Mouse (Mus musculus) intestine, embryonic 16.5 days (tissue): ENCODE results near the gene Gm5901. TPM values are rescaled to one million over a fixed set of nuclear protein-coding genes. Genes with fewer than 3 reads are reported as not detected.
"Not testable (repeated sequence)": the region's sequence is repeated elsewhere in the genome, so short reads cannot be mapped to it uniquely, and the experiment has no call there.

ENCODE experiments used
- ATAC-seq: fragments of 200-750 bp; cut with Nextera tagmentation; 2 replicates; pipeline ENCODE4 v1.8.0; 2017; ENCODE audit warnings: moderate TSS enrichment, moderate library complexity
- H3K27ac ChIP-seq: fragments of 300-500 bp; sonication (generic); 2 replicates; pipeline ENCODE4 v1.5.1; 2014; ENCODE audit warnings: mild to moderate bottlenecking, low read length
- H3K27me3 ChIP-seq: fragments of 300-500 bp; sonication (generic); replicated peaks from 2 replicates; pipeline ENCODE4 v1.6.1; 2014; ENCODE audit warnings: low read length, control low read depth, mixed read lengths; ENCODE audit not compliant: control insufficient read depth, insufficient read depth
- H3K36me3 ChIP-seq: fragments of 300-500 bp; sonication (generic); 2 replicates; pipeline ENCODE4 v1.6.1; 2014; ENCODE audit warnings: low read length, control low read depth; ENCODE audit not compliant: control insufficient read depth, insufficient read depth
- H3K4me1 ChIP-seq: fragments of 300-500 bp; sonication (generic); 2 replicates; pipeline ENCODE4 v1.6.1; 2014; ENCODE audit warnings: low read length, control low read depth, mixed read lengths; ENCODE audit not compliant: control insufficient read depth, insufficient read depth
- H3K4me2 ChIP-seq: fragments of 300-500 bp; sonication (generic); 2 replicates; pipeline ENCODE4 v1.6.1; 2014; ENCODE audit warnings: low read depth, low read length, control low read depth
- H3K4me3 ChIP-seq: fragments of 300-500 bp; sonication (generic); 2 replicates; pipeline ENCODE4 v1.5.1; 2014; ENCODE audit warnings: mild to moderate bottlenecking, low read length
- H3K9ac ChIP-seq: fragments of 300-500 bp; sonication (generic); 2 replicates; pipeline ENCODE4 v1.6.1; 2014; ENCODE audit warnings: low read depth, low read length
- H3K9me3 ChIP-seq: fragments of 300-500 bp; sonication (generic); 2 replicates; pipeline ENCODE4 v1.6.1; 2016; ENCODE audit warnings: low read length, control low read depth; ENCODE audit not compliant: control insufficient read depth
- WGBS: fragments of 180-500 bp; shearing (Covaris S2); extraction: QIAGEN DNeasy Blood & Tissue Kit; methylation state at CpG from one replicate; pipeline ENCODE4 v1.1.7; 2014; 5-methylcytosine and 5-hydroxymethylcytosine counted together
- polyA plus RNA-seq: library from polyadenylated mRNA; unstranded; fragments of >200 nt; fragmentation: Nextera tagmentation; extraction: Ambion mirVana; gene quantifications from 2 replicates; pipeline ENCODE4 v1.2.1, GENCODE M21; 2015

The Gm5901 gene
- polyA plus RNA-seq, 1 experiment from 2014 or later: not detected

DNA sequence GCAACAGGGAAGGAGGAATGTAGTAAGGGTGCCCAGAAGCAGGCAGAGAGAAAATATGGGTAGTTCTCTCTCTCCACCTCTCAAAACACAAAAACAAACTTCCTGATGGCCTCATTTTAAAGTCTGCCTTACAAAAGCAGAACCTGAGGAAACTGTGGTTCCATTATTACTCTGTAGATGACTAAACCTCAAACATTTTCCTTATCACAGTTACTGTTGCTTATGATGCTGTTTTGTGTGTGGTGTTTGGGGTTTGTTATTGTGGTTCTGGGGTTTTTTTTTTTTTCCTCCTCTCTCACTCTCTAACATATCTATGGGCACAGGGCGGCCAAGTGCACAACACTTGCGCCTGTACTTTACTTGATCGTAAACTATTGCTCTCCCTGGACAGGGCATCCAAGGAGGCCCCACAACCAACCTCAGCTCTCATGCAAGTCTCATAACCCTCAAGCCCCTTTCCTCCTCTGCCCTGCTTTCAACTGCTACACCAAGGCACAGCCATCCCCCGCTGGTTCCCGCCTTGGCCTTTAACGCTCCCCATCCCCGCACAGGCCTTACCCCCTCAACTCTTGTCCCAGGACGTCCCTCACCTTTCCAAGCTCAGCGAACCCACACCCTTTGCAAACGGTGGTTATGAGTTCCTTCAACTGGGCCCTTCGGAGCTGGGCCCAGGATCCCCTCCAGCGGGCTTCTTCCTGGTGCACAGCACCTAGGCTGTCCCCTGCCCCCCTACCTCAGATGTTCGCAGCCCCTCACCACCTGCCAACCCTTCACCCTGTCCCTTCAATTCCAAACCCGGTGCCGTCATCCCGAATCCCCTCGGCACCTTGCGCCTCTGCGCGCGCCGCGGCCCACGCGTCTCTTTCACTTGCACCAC, 24.5 kb downstream of the Gm5901 start:
- ATAC-seq: no peak
- Histone ChIP-seq H3K36me3 (no peaks in the 10 kb centered on the region), H3K9me3 (no peaks in the 10 kb centered on the region), H3K4me3 (peak overlapping the region; percentile 95), H3K4me2 (peak overlapping the region; percentile 58), H3K9ac (peak overlapping the region; percentile 84), H3K4me1 (peaks cover 13% of the 10 kb centered on the region), H3K27me3 (no peaks in the 10 kb centered on the region), H3K27ac (peak overlapping the region; percentile 74)
- 1% methylated on average over 25 of the region's 25 CpGs for WGBS

DNA sequence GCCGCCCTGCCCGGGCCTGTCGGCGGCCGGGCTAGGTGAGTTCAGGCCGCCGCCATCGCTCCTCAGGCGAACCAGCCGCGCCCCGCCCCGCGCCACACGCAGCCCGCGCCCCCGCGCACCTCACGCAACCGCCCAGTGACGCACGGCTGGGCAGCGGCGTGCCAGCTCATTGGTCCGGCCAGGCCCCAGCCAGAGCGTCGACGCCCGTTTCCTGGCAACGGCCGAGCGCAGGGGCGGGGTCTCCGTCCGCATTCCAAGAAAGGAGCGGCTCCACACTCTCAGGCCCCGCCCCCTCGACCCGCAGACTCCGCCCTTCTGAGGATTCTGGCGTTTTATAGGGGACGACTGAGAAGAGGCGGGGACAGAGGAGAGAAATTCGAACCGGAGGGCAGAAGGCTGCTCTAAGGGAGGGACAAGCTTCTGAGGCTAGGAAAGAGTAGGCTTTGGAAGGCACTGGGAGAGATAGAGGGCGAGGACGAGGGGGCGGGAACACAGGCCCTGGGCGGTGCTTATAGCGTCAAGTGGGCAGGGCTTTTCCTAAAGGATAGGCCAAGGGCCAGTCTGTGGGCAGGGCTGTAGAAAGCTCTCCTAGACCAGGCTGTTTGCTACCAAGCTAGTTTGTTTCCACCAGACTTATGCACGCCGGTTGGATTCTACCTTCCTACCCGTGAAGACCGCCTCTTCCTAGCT, 25.2 kb downstream of the Gm5901 start, which contains the start of gene Fam160a2:
Fam160a2 (minus strand) TSS at position 120 of the 690 bp plus-strand sequence.
- Histone ChIP-seq H3K27ac (peak within 1 kb of the TSS; percentile 82), H3K9me3 (no peaks in the 10 kb centered on the region), H3K27me3 (no peaks in the 10 kb centered on the region), H3K4me3 (peak within 1 kb of the TSS; percentile 95), H3K36me3 (no peaks in the 10 kb centered on the region), H3K4me1 (peaks cover 12% of the 10 kb centered on the region), H3K4me2 (peak within 1 kb of the TSS; percentile 67), H3K9ac (peak within 1 kb of the TSS; percentile 84)
- ATAC-seq: peak; percentile 98
- under 1% methylated on average over 55 of the region's 55 CpGs for WGBS

DNA sequence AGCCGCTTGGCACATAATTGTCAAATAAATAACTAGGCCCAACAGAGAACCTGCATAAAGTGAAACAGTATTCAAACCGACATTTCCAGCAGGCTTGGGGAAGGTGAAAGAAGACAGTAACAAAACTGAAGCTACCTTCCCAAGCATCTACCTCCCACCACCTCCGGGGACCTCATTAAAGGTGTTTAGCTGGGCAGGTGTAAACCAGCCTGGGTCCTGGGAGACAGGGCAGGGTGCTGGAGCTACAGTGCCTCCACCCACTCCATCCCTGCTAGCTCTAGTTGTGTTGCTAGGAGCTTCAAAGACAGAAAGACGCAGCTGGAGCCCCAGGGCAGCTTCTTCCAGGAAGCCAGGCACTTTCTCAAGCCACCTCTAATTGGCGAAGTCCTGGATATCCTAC, 29.4 kb downstream of the Gm5901 start, which contains the start of gene Cnga4:
Cnga4 (plus strand) TSS at position 301 of the 400 bp plus-strand sequence.
- Histone ChIP-seq H3K4me1 (peaks cover 3% of the 10 kb centered on the region), H3K27ac (no peak within 1 kb of the TSS), H3K9ac (no peak within 1 kb of the TSS), H3K27me3 (no peaks in the 10 kb centered on the region), H3K4me3 (no peak within 1 kb of the TSS), H3K9me3 (no peaks in the 10 kb centered on the region), H3K4me2 (no peak within 1 kb of the TSS), H3K36me3 (no peaks in the 10 kb centered on the region)
- ATAC-seq: no peak
- 64% methylated on average over 5 of the region's 5 CpGs for WGBS

DNA sequence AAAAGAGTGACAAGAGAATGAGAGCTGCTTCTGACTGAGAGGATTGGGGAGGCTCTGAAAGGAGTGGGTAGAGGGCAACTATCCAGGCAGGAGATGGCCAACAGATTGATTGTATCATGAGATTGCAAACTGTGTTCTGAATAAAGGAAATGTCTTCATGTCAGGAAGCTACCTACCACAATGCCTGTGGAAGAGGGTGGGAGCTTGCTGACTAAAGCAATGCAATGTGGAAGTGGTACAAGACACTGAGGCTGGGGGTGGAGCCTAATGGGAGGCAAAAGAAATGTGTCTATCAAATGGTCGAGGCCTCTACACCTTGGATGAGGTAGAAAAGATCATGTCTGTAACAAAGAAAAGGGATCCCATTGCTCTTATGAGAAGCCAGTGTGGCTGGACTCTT, 31.5 kb downstream of the Gm5901 start:
- no peak overlapping the region for H3K9ac ChIP-seq
- no peaks in the 10 kb centered on the region for H3K4me1 ChIP-seq
- no peak overlapping the region for H3K4me2 ChIP-seq
- WGBS: 84% methylated on average over 1 of the region's 1 CpGs
- no peaks in the 10 kb centered on the region for H3K9me3 ChIP-seq
- no peak overlapping the region for H3K4me3 ChIP-seq
- no peak for ATAC-seq
- no peak overlapping the region for H3K27ac ChIP-seq
- H3K36me3 ChIP-seq: no peaks in the 10 kb centered on the region
- H3K27me3 ChIP-seq: no peaks in the 10 kb centered on the region

DNA sequence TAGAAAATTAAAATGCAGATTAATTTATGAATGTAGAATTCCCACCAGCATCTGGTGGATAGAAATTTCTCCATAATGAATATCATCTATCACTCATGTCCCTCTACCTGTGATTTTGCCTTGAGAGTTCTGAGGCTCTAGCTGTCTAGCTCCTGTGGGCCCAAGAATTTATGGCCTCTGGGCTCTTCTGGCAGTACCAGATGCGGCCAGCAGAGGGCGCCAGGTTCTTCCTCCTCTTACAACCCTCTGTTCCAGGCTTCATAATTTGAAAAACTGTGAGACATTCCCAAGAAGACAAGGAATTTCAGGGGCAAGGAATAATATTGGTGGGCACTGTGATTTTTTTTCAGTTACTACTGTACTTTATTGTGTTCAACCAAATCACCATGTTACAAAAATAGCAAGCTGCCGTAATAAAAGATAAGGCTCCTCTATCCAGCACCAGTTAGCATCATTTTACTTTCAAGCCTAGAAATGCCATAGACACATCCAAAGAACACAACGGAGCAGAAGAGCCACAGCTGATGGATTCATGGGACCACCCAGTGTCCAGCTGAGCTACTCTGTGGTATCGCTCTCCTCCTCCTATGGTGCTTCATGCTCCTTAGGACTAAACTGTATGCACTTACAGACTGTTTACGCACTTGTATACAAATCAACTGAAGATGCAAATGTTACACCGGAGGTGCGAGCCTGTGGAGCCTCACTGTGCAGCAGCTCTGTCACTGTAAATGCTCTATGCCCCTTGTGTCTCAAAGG, 37.2 kb downstream of the Gm5901 start:
- not testable (repeated sequence) for H3K4me2 ChIP-seq, H3K4me1 ChIP-seq, H3K27ac ChIP-seq, H3K27me3 ChIP-seq, H3K4me3 ChIP-seq, H3K9ac ChIP-seq, H3K36me3 ChIP-seq, H3K9me3 ChIP-seq
- ATAC-seq: 0 out of 2 replicates have a peak, but pooled peaks have one; percentile 56
- WGBS: 54% methylated on average over 8 of the region's 8 CpGs

DNA sequence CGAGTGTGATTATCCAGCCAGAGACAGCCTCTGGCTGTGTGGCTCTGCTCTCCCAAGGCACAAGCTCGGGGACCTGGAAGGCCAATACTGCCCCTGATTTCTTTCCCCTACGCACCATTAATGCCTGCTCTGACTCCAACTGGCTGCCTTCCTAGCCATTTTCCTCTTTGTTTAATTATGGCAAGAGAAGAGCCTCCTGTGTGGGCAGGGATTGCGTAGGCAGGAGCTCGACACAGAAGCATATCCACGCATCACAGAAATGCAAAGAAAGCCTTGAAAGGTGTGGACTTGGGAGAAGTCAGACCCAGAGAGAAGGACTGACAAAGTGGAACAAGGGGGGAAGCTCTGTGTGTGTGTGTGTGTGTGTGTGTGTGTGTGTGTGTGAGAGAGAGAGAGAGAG, 39.5 kb downstream of the Gm5901 start:
- 42% methylated on average over 6 of the region's 6 CpGs for WGBS
- ATAC-seq: no peak
- Histone ChIP-seq H3K36me3 (no peaks in the 10 kb centered on the region), H3K9me3 (no peaks in the 10 kb centered on the region), H3K4me2 (no peak overlapping the region), H3K27ac (no peak overlapping the region), H3K4me1 (no peaks in the 10 kb centered on the region), H3K27me3 (no peaks in the 10 kb centered on the region), H3K4me3 (no peak overlapping the region), H3K9ac (no peak overlapping the region)

DNA sequence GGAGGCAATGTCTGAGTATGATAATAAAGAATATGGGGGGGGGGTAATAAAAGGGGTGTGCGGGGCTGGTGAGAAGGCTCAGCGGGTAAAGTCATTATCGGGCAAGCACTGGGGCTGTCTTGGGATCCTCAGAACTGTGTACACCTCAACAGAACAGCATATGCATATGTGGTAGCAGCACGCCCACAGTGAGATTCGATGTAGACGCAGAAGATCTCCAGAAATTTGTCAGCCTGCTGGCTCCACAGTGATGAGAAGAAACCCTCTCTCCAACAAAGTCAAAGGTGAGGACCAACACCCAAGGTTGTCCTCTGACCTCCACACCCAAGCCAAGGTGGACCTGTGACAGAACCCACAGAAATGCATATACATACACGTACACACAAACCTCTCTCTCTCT, 41.7 kb downstream of the Gm5901 start:
- no peak overlapping the region for H3K4me3 ChIP-seq
- H3K27me3 ChIP-seq: no peaks in the 10 kb centered on the region
- no peak overlapping the region for H3K9ac ChIP-seq
- H3K4me2 ChIP-seq: no peak overlapping the region
- H3K27ac ChIP-seq: no peak overlapping the region
- 83% methylated on average over 7 of the region's 7 CpGs for WGBS
- H3K36me3 ChIP-seq: no peaks in the 10 kb centered on the region
- no peaks in the 10 kb centered on the region for H3K9me3 ChIP-seq
- ATAC-seq: no peak
- no peaks in the 10 kb centered on the region for H3K4me1 ChIP-seq

DNA sequence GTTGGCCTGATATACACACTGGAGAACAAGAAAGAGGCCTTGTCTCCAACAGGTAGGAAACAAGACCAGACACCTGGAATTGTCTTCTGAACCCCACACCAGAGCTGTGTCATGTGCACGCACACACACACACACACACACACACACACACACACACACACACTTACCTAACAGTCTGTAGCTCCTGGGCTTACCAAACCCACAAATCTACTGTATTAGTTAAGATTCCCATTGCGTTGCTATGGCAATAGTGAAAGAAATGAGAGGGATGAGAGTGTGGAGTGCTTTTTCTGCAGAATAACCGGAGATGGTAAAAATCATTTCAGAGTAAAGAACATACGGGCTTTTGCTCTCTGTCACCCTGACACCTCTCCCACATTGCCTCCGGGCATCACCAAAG, 43.3 kb downstream of the Gm5901 start:
- 86% methylated on average over 5 of the region's 5 CpGs for WGBS
- Histone ChIP-seq H3K36me3 (no peaks in the 10 kb centered on the region), H3K4me3 (no peak overlapping the region), H3K27me3 (no peaks in the 10 kb centered on the region), H3K4me2 (no peak overlapping the region), H3K27ac (no peak overlapping the region), H3K9ac (no peak overlapping the region), H3K4me1 (no peaks in the 10 kb centered on the region), H3K9me3 (no peaks in the 10 kb centered on the region)
- ATAC-seq: no peak

DNA sequence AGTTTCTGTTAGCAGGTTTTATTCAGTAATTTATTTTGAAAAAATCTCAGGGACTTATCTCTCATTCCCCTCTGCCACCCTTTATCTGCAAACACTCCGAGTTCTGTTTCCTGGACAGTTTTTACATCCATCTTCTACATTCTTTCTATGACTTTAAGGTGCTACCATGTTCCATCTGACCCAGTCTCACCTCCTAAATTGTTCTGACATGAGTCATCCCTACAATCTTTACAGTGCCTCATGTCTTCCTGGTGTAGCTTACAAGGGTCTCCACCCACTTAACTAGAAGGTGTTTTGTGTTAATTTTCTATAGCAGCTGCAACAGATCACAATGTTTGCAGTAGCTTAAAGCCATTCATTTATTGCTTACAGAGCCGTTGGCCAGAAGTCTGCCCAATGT, 46.1 kb downstream of the Gm5901 start:
- peaks cover 12% of the 10 kb centered on the region for H3K27me3 ChIP-seq
- H3K4me3 ChIP-seq: no peak overlapping the region
- H3K36me3 ChIP-seq: no peaks in the 10 kb centered on the region
- 27% methylated on average over 2 of the region's 2 CpGs for WGBS
- H3K27ac ChIP-seq: no peak overlapping the region
- H3K4me1 ChIP-seq: 0 out of 2 replicates have a peak, but pooled peaks cover 6% of the 10 kb centered on the region
- no peaks in the 10 kb centered on the region for H3K9me3 ChIP-seq
- no peak overlapping the region for H3K4me2 ChIP-seq
- ATAC-seq: no peak
- no peak overlapping the region for H3K9ac ChIP-seq
